Mouse (Mus musculus) C2C12 (cell line): ENCODE measurements around the gene Tmem246.

Experiments used
- CEBPB ChIP-seq: IDR thresholded peaks from one replicate; pipeline ENCODE4 v1.6.1; 2011; ENCODE audit warnings: low read depth, mild to moderate bottlenecking, control low read depth, moderate library complexity
- CTCF ChIP-seq: IDR thresholded peaks from one replicate; pipeline ENCODE4 v1.5.1; 2011; ENCODE audit not compliant: control insufficient read depth, insufficient read depth, insufficient read length
- FOSL1 ChIP-seq: IDR thresholded peaks from one replicate; pipeline ENCODE4 v1.8.0; 2011; ENCODE audit warnings: mild to moderate bottlenecking, low read length; ENCODE audit not compliant: poor library complexity, insufficient read depth, severe bottlenecking
- MAX ChIP-seq: IDR thresholded peaks from one replicate; pipeline ENCODE4 v1.6.1; 2011; ENCODE audit warnings: mild to moderate bottlenecking, control low read depth
- MYOD1 ChIP-seq: IDR thresholded peaks from one replicate; pipeline ENCODE4 v1.6.1; 2011; ENCODE audit warnings: low read depth; ENCODE audit not compliant: control insufficient read depth, insufficient read length
- USF1 ChIP-seq: IDR thresholded peaks from one replicate; pipeline ENCODE4 v1.6.1; 2011; ENCODE audit warnings: low read depth, mild to moderate bottlenecking, control low read depth, moderate library complexity

GRCm38 (mm10) chr4:49535036-49535435 lies 62.6 kb downstream of the Tmem246 start:
- TF ChIP-seq CTCF (no peak), FOSL1 (no peak), MAX (no peak), CEBPB (no peak), USF1 (no peak), MYOD1 (no peak)
